Mouse (Mus musculus) erythroid progenitor cell, adult 5-6 weeks (primary cell): Measurements from ENCODE around the gene Tmem151b. TPM values are rescaled to one million over a fixed set of nuclear protein-coding genes. Genes with fewer than 3 reads are reported as not detected.
A peak's percentile ranks its signal among the peaks of the same experiment; 100 is the strongest.

ENCODE experiments used
- ATAC-seq: replicated peaks from 2 replicates; pipeline ENCODE4 v1.8.0; 2016; ENCODE audit warnings: moderate number of reproducible peaks, mild to moderate bottlenecking, moderate TSS enrichment, inconsistent platforms; ENCODE audit not compliant: poor library complexity, low FRiP score, severe bottlenecking
- total RNA-seq, 2 experiments: library from RNA; stranded (forward) in 1 of 2; stranded (reverse) in 1 of 2; fragments of 150-400 nt in 1 of 2; fragments of 186-747, 209-891 nt in 1 of 2; gene quantifications; 2 replicates each; pipeline versions ENCODE4 v1.2.3 to v1.2.4; 2015 to 2017; ENCODE audit warnings: low replicate concordance in 2 of 2

The Tmem151b gene
- total RNA-seq, 2 experiments from 2014 or later, result not detected

GRCm38 (mm10) chr17:45584939-45585678 is 35.6 kb upstream of the Tmem151b start:
- ATAC-seq, result no peak

GRCm38 (mm10) chr17:45584096-45584896 is 34.8 kb upstream of the Tmem151b start:
- ATAC-seq, result no peak

- no peak for ATAC-seq
Observed at GRCm38 (mm10) chr17:45582715-45583355, 33.4 kb upstream of the Tmem151b start.

- peak; percentile 61 for ATAC-seq
Observed at GRCm38 (mm10) chr17:45582188-45582587, 32.7 kb upstream of the Tmem151b start.

- peak; percentile 78 for ATAC-seq
Observed at GRCm38 (mm10) chr17:45581567-45581983, 32.1 kb upstream of the Tmem151b start.

- ATAC-seq, result no peak
Observed at GRCm38 (mm10) chr17:45580958-45581477, 31.5 kb upstream of the Tmem151b start.

GRCm38 (mm10) chr17:45579554-45579953 is 30.1 kb upstream of the Tmem151b start:
- no peak for ATAC-seq

- no peak for ATAC-seq
Observed at GRCm38 (mm10) chr17:45578843-45579242, 29.4 kb upstream of the Tmem151b start.

- ATAC-seq, result no peak
Observed at GRCm38 (mm10) chr17:45578242-45578641, 28.8 kb upstream of the Tmem151b start.

GRCm38 (mm10) chr17:45575123-45575897 is 25.8 kb upstream of the Tmem151b start:
- ATAC-seq, result no peak

GRCm38 (mm10) chr17:45574129-45574761 is 24.8 kb upstream of the Tmem151b start:
- peak; percentile 42 for ATAC-seq

GRCm38 (mm10) chr17:45573780-45574123 is 24.3 kb upstream of the Tmem151b start:
- peak; percentile 76 for ATAC-seq

GRCm38 (mm10) chr17:45573087-45573779 is 23.8 kb upstream of the Tmem151b start, which contains the start of gene Hsp90ab1:
Gene Hsp90ab1 (minus strand): TSS chr17:45573271.
- ATAC-seq, result peak; percentile 83

- ATAC-seq, result peak; percentile 43
Observed at GRCm38 (mm10) chr17:45572103-45573086, 22.9 kb upstream of the Tmem151b start.

GRCm38 (mm10) chr17:45569999-45570398 is 20.5 kb upstream of the Tmem151b start:
- no peak for ATAC-seq

- ATAC-seq, result no peak
Observed at GRCm38 (mm10) chr17:45568990-45569389, 19.5 kb upstream of the Tmem151b start.

- no peak for ATAC-seq
Observed at GRCm38 (mm10) chr17:45567162-45567601, 17.7 kb upstream of the Tmem151b start.
